Mouse (Mus musculus): ENCODE measurements at regions not wholly inside any gene's neighbourhood (a gene's known extent, or its start where the extent isn't known, plus 50 kb on each side); places are given as distances from the start of the nearest gene placed in this dataset.

DNA sequence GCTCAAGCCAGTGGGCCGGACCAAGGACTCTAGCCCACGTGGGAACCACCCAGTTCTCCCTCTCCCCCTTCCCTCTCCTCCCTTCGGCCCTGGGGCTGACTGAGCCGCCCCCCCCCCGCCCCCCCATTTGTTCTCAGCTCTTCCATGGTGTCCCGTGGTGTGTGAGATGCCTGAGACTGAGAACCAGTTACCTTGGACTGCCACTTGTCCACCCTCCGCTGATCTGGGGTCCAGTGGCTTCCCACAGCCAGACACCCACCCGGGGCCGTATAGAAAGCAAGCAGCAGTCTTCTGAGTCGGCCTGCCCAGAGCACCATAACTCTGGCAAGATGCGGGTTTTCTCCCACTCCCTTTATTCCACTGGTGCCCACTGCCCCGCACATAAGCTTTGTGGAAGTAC lies 316.2 kb upstream of the A1bg start:
- TF ChIP-seq EP300 (IDR thresholded peaks at IDR 0.05; ENCODE audit: low read depth): no peak
- TF ChIP-seq CTCF (IDR thresholded peaks at IDR 0.05; ENCODE audit: low read depth): no peak

Data from heart, postnatal 0 days (tissue).